Mouse (Mus musculus): ENCODE measurements around the gene Mettl26. TPM values are rescaled to one million over a fixed set of nuclear protein-coding genes. Genes with fewer than 3 reads are reported as not detected.
"Not testable (repeated sequence)": the region's sequence is repeated elsewhere in the genome, so short reads cannot be mapped to it uniquely, and the experiment has no call there.

The Mettl26 gene
- polyA plus RNA-seq, 1 experiment from 2014 or later, result 64.1 TPM

DNA sequence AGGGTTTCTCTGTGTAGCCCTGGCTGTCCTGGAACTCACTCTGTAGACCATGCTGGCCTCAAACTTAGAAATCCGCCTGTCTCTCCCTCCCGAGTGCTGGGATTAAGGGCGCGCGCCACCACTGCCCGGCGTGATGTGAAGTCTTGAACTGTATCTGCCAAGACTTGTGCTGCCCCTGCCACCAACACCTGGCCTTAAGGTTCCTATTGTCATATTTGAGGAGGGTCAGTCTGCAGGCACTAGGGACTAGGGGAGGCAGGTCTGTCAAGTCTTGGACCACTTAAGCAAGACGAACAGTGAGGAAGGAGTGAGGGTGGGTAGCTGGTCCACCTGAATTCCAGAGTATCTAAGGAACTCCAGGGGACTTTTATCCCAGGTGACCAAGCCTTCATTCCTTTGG is 5.4 kb upstream of the Mettl26 start:
- H3K4me2 ChIP-seq (ENCODE audit: low read length), result no peak overlapping the region
- no peak overlapping the region for H3K27ac ChIP-seq (ENCODE audit: low read depth)
- ATAC-seq (replicated peaks; ENCODE audit: low FRiP score, low TSS enrichment, low read depth), result no peak
- no peak overlapping the region for H3K9ac ChIP-seq (ENCODE audit: low read length)
- H3K36me3 ChIP-seq (ENCODE audit: control insufficient read depth, insufficient read depth, low read length), result no peaks in the 10 kb centered on the region
- no peaks in the 10 kb centered on the region for H3K9me3 ChIP-seq (ENCODE audit: control insufficient read depth, low read length)
- no peak overlapping the region for H3K4me3 ChIP-seq (ENCODE audit: low read depth, low read length)
- H3K4me1 ChIP-seq (replicated peaks; ENCODE audit: control insufficient read depth, insufficient read depth, low read length), result peaks cover 12% of the 10 kb centered on the region; the same call in 1 of the 2 replicates
- no peaks in the 10 kb centered on the region for H3K27me3 ChIP-seq (replicated peaks; ENCODE audit: control insufficient read depth, insufficient read depth, low read length)
- DNase-seq (ENCODE audit: low spot score), result no peak
- WGBS, result 89% methylated on average over 8 of the region's 8 CpGs

GRCm38 (mm10) chr17:25869954-25870353 is 4.9 kb upstream of the Mettl26 start:
- H3K36me3 ChIP-seq (ENCODE audit: control insufficient read depth, insufficient read depth, low read length), result no peaks in the 10 kb centered on the region
- no peak overlapping the region for H3K4me2 ChIP-seq (ENCODE audit: low read length)
- H3K9ac ChIP-seq (ENCODE audit: low read length), result no peak overlapping the region
- no peak for ATAC-seq (replicated peaks; ENCODE audit: low FRiP score, low TSS enrichment, low read depth)
- whole genome bisulfite sequencing, result 88% methylated on average over 2 of the region's 2 CpGs
- no peak overlapping the region for H3K27ac ChIP-seq (ENCODE audit: low read depth)
- no peak for DNase-seq (ENCODE audit: low spot score)
- no peaks in the 10 kb centered on the region for H3K27me3 ChIP-seq (replicated peaks; ENCODE audit: control insufficient read depth, insufficient read depth, low read length)
- no peaks in the 10 kb centered on the region for H3K9me3 ChIP-seq (ENCODE audit: control insufficient read depth, low read length)
- peaks cover 12% of the 10 kb centered on the region; the same call in 1 of the 2 replicates for H3K4me1 ChIP-seq (replicated peaks; ENCODE audit: control insufficient read depth, insufficient read depth, low read length)
- no peak overlapping the region for H3K4me3 ChIP-seq (ENCODE audit: low read depth, low read length)

- not testable (repeated sequence) for DNase-seq (ENCODE audit: low spot score); H3K27me3 ChIP-seq (replicated peaks; ENCODE audit: control insufficient read depth, insufficient read depth, low read length); H3K27ac ChIP-seq (ENCODE audit: low read depth); H3K9ac ChIP-seq (ENCODE audit: low read length); H3K4me3 ChIP-seq (ENCODE audit: low read depth, low read length); ATAC-seq (replicated peaks; ENCODE audit: low FRiP score, low TSS enrichment, low read depth); H3K4me2 ChIP-seq (ENCODE audit: low read length); H3K36me3 ChIP-seq (ENCODE audit: control insufficient read depth, insufficient read depth, low read length); H3K9me3 ChIP-seq (ENCODE audit: control insufficient read depth, low read length)
- H3K4me1 ChIP-seq (replicated peaks; ENCODE audit: control insufficient read depth, insufficient read depth, low read length), result peaks cover 20% of the 10 kb centered on the region
Measured at GRCm38 (mm10) chr17:25871566-25871965, 3.3 kb upstream of the Mettl26 start.

DNA sequence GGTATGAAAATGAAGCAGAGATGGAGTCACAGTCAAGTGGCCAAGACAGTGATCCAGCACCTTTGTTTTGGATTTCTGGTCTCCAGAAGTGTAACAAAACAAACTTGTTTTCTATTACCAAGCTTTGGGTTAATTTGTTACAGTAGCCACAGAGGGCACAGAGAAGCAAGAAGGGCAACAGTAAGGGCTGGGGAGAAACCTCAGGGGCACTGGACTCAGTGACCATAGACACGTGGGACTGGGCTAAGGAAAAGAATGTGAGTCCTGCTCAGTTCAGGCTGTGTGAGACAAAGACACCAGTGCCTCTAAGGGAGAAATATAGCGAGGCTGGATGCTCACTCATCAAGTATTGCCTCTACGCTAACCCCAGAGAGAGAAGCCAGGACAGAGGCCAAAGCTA is 2.2 kb upstream of the Mettl26 start:
- Histone ChIP-seq H3K9ac (ENCODE audit: low read length) (no peak overlapping the region), H3K9me3 (ENCODE audit: control insufficient read depth, low read length) (no peaks in the 10 kb centered on the region), H3K4me3 (ENCODE audit: low read depth, low read length) (no peak overlapping the region), H3K36me3 (ENCODE audit: control insufficient read depth, insufficient read depth, low read length) (peaks cover 2% of the 10 kb centered on the region), H3K4me1 (replicated peaks; ENCODE audit: control insufficient read depth, insufficient read depth, low read length) (peaks cover 22% of the 10 kb centered on the region), H3K27me3 (replicated peaks; ENCODE audit: control insufficient read depth, insufficient read depth, low read length) (no peaks in the 10 kb centered on the region), H3K4me2 (ENCODE audit: low read length) (no peak overlapping the region), H3K27ac (ENCODE audit: low read depth) (no peak overlapping the region)
- no peak for DNase-seq (ENCODE audit: low spot score)
- ATAC-seq (replicated peaks; ENCODE audit: low FRiP score, low TSS enrichment, low read depth), result no peak
- 76% methylated on average over 3 of the region's 3 CpGs for WGBS

- peak overlapping the region; percentile 88 for H3K4me2 ChIP-seq (ENCODE audit: low read length)
- DNase-seq (ENCODE audit: low spot score) (no peak), ATAC-seq (replicated peaks; ENCODE audit: low FRiP score, low TSS enrichment, low read depth) (no peak)
- no peak overlapping the region for H3K27ac ChIP-seq (ENCODE audit: low read depth)
- peaks cover 18% of the 10 kb centered on the region for H3K4me1 ChIP-seq (replicated peaks; ENCODE audit: control insufficient read depth, insufficient read depth, low read length)
- peaks cover 11% of the 10 kb centered on the region for H3K36me3 ChIP-seq (ENCODE audit: control insufficient read depth, insufficient read depth, low read length)
- 67% methylated on average over 11 of the region's 11 CpGs for WGBS
- no peak overlapping the region for H3K9ac ChIP-seq (ENCODE audit: low read length)
- no peaks in the 10 kb centered on the region for H3K27me3 ChIP-seq (replicated peaks; ENCODE audit: control insufficient read depth, insufficient read depth, low read length)
- H3K9me3 ChIP-seq (ENCODE audit: control insufficient read depth, low read length), result no peaks in the 10 kb centered on the region
- H3K4me3 ChIP-seq (ENCODE audit: low read depth, low read length), result no peak overlapping the region
Measured at GRCm38 (mm10) chr17:25873405-25874147, 1.3 kb upstream of the Mettl26 start.

- ATAC-seq (replicated peaks; ENCODE audit: low FRiP score, low TSS enrichment, low read depth) (no peak; the same call in 1 of the 2 replicates), DNase-seq (ENCODE audit: low spot score) (no peak)
- Histone ChIP-seq H3K27ac (ENCODE audit: low read depth) (peak overlapping the region; percentile 92), H3K9ac (ENCODE audit: low read length) (peak overlapping the region; percentile 50), H3K27me3 (replicated peaks; ENCODE audit: control insufficient read depth, insufficient read depth, low read length) (no peaks in the 10 kb centered on the region), H3K9me3 (ENCODE audit: control insufficient read depth, low read length) (no peaks in the 10 kb centered on the region), H3K4me2 (ENCODE audit: low read length) (peak overlapping the region; percentile 88), H3K4me3 (ENCODE audit: low read depth, low read length) (peak overlapping the region; percentile 90), H3K36me3 (ENCODE audit: control insufficient read depth, insufficient read depth, low read length) (peaks cover 14% of the 10 kb centered on the region), H3K4me1 (replicated peaks; ENCODE audit: control insufficient read depth, insufficient read depth, low read length) (peaks cover 18% of the 10 kb centered on the region)
- WGBS, result 6% methylated on average over 14 of the region's 14 CpGs
Measured at GRCm38 (mm10) chr17:25874148-25874720, 640 bp upstream of the Mettl26 start.

- WGBS, result under 1% methylated on average over 59 of the region's 59 CpGs
- peaks cover 17% of the 10 kb centered on the region for H3K36me3 ChIP-seq (ENCODE audit: control insufficient read depth, insufficient read depth, low read length)
- H3K4me2 ChIP-seq (ENCODE audit: low read length), result peak overlapping the region; percentile 88
- peak; percentile 94 for DNase-seq (ENCODE audit: low spot score)
- peak; percentile 88 for ATAC-seq (replicated peaks; ENCODE audit: low FRiP score, low TSS enrichment, low read depth)
- peak overlapping the region; percentile 90 for H3K4me3 ChIP-seq (ENCODE audit: low read depth, low read length)
- H3K9ac ChIP-seq (ENCODE audit: low read length), result peak overlapping the region; percentile 59
- peaks cover 18% of the 10 kb centered on the region for H3K4me1 ChIP-seq (replicated peaks; ENCODE audit: control insufficient read depth, insufficient read depth, low read length)
- peak overlapping the region; percentile 92 for H3K27ac ChIP-seq (ENCODE audit: low read depth)
- H3K27me3 ChIP-seq (replicated peaks; ENCODE audit: control insufficient read depth, insufficient read depth, low read length), result no peaks in the 10 kb centered on the region
- no peaks in the 10 kb centered on the region for H3K9me3 ChIP-seq (ENCODE audit: control insufficient read depth, low read length)
Measured at GRCm38 (mm10) chr17:25875171-25876136, 580 bp downstream of the Mettl26 start.

- Histone ChIP-seq H3K27ac (ENCODE audit: low read depth) (no peak overlapping the region), H3K9ac (ENCODE audit: low read length) (peak overlapping the region; percentile 59)
- ATAC-seq (replicated peaks; ENCODE audit: low FRiP score, low TSS enrichment, low read depth), result no peak
Measured at GRCm38 (mm10) chr17:25876347-25876915, 1.6 kb downstream of the Mettl26 start.

More at GRCm38 (mm10) chr17:25876347-25876915, 1.6 kb downstream of the Mettl26 start:
- Histone ChIP-seq H3K9me3 (ENCODE audit: control insufficient read depth, low read length) (no peaks in the 10 kb centered on the region), H3K36me3 (ENCODE audit: control insufficient read depth, insufficient read depth, low read length) (peaks cover 19% of the 10 kb centered on the region), H3K4me3 (ENCODE audit: low read depth, low read length) (peak overlapping the region; percentile 90), H3K4me1 (replicated peaks; ENCODE audit: control insufficient read depth, insufficient read depth, low read length) (peaks cover 18% of the 10 kb centered on the region), H3K4me2 (ENCODE audit: low read length) (peak overlapping the region; percentile 88), H3K27me3 (replicated peaks; ENCODE audit: control insufficient read depth, insufficient read depth, low read length) (no peaks in the 10 kb centered on the region)
- 61% methylated on average over 10 of the region's 10 CpGs for WGBS
- no peak for DNase-seq (ENCODE audit: low spot score)
